Mouse (Mus musculus): ENCODE data around the gene Def8.
"Not testable (repeated sequence)": the region's sequence is repeated elsewhere in the genome, so short reads cannot be mapped to it uniquely, and the experiment has no call there.

DNA sequence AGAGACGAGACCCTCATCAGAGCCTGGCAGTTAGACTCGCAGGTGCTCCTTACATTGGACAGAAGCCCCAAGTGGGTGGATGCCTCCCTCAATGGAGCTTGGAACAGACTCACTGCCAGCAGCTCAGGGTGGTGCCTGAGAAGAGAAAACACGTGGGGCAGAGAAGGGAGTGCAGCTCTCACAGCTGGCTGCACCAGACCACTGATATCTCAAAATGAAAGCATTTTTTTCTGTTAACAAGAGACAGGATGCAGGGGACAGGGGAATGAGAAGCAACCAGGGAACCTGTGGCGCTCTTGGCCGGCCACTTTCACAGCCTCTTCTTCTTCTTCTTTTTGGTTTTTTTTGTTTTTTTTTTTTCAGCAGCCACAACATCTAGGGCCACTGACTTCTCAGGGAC lies 51.2 kb downstream of the Def8 start:
- not testable (repeated sequence) for TF ChIP-seq CTCF, EP300 (IDR thresholded peaks at IDR 0.05; ENCODE audit: low read depth)
